Mouse (Mus musculus) liver, postnatal 0 days (tissue): ENCODE measurements around the gene Rln3.

ENCODE experiments used
- CTCF ChIP-seq: sonication (generic); IDR thresholded peaks from 2 replicates; pipeline ENCODE4 v1.5.1; 2016; ENCODE audit warnings: antibody characterized with exemption, low read depth
- EP300 ChIP-seq: IDR thresholded peaks from 2 replicates; pipeline ENCODE4 v1.6.1; 2016; ENCODE audit warnings: antibody characterized with exemption, low read depth, mild to moderate bottlenecking

GRCm38 (mm10) chr8:84059226-84059625 lies 14.4 kb upstream of the Rln3 start:
- TF ChIP-seq CTCF (peak; percentile 31; the same call in 1 of the 2 replicates), EP300 (no peak)
